Mouse (Mus musculus): Measurements from ENCODE around the gene Smarcb1. TPM values are rescaled to one million over a fixed set of nuclear protein-coding genes. Genes with fewer than 3 reads are reported as not detected.

The Smarcb1 gene
- polyA plus RNA-seq, 1 experiment from 2014 or later, result 114 TPM

DNA sequence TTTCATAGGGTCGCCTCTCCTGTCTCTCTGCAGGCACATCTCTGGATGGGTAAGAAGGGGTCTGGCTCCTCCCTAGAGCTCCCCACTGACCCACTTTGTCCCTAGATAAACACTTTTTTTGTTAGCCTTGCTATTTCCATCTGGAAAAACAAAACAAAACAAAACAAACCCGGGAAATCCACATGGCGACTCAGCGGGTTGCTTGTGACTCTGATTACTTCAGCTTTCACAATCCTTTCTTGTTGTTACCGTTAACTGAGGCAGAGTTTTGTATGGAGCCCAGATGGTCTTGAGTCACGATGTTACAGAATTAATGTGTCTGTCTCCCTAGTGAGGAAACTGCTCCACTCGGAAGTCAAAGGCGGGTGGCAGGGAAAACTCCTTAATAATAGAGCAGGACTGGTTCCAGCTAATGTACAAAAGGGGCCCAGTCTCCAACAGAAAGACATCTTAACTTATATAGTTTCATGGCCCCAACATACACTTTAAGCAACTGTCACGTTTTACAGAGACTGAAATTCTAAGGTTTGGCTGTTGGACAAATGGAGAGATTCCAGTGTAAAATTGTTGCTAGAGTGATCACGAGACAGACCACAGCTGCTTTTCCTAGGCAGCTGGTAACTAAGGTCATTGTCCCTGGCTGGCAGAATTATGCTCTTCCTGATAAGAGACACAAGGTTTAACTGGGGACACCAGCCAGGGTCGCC is 22.8 kb upstream of the Smarcb1 start:
- no peak for ATAC-seq (replicated peaks; ENCODE audit: extremely low read depth, insufficient read depth, low FRiP score)
- no peak overlapping the region for H3K4me2 ChIP-seq (ENCODE audit: low read depth, low read length)
- no peaks in the 10 kb centered on the region for H3K27me3 ChIP-seq (ENCODE audit: control insufficient read depth, insufficient read depth, low read length)
- 42% methylated on average over 11 of the region's 11 CpGs for WGBS
- H3K36me3 ChIP-seq (ENCODE audit: control insufficient read depth, insufficient read depth), result no peaks in the 10 kb centered on the region
- no peak overlapping the region for H3K4me3 ChIP-seq (ENCODE audit: low read length)
- 0 out of 2 replicates have a peak, but pooled peaks cover 3% of the 10 kb centered on the region for H3K4me1 ChIP-seq (ENCODE audit: control insufficient read depth, insufficient read depth, low read length)
- no peaks in the 10 kb centered on the region for H3K9me3 ChIP-seq (replicated peaks; ENCODE audit: control insufficient read depth, low read length)
- H3K27ac ChIP-seq (ENCODE audit: low read length), result no peak overlapping the region
- no peak overlapping the region for H3K9ac ChIP-seq (ENCODE audit: low read length)

DNA sequence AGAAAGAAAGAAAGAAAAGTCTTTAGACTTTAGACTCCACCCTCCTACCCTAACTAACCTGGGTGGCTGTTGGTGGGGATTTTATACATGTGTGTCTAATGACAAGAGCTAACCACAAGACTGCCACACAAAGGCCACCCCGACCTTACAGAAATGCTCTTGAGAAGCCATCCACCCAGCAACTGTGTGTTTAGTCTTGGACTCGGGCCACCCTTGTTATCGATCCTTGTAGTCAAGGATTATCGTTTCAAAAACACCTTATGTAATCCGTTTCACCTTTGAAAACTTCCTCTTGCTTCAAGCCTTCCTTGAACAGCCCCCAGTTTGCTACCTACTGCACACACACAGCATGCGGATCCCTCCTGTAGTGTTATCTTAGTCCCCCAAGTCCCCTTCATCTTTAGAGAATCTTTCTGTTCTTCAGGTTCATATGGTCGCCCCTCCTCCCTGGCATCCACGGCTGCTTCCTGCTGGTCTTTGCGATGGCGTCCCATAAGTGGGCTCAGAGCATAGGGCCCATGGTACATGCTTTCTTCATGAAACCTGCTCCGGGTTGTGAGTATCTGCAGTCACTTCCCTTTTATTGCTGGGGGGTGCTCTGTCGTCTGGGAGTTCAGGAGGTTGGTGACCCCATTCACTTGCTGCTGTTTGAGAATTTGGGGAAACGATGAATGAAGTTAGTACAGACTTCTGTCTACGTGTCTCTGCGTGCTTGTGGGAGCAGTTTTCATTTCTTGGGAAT is 21.5 kb upstream of the Smarcb1 start, which contains the start of gene Vpreb3:
Vpreb3 (plus strand) TSS at position 322 of the 742 bp plus-strand sequence.
- H3K27me3 ChIP-seq (ENCODE audit: control insufficient read depth, insufficient read depth, low read length), result no peaks in the 10 kb centered on the region
- no peak for ATAC-seq (replicated peaks; ENCODE audit: extremely low read depth, insufficient read depth, low FRiP score)
- H3K4me2 ChIP-seq (ENCODE audit: low read depth, low read length), result no peak within 1 kb of the TSS
- H3K9ac ChIP-seq (ENCODE audit: low read length), result no peak within 1 kb of the TSS
- 67% methylated on average over 15 of the region's 15 CpGs for whole genome bisulfite sequencing
- H3K9me3 ChIP-seq (replicated peaks; ENCODE audit: control insufficient read depth, low read length), result no peaks in the 10 kb centered on the region
- no peaks in the 10 kb centered on the region for H3K36me3 ChIP-seq (ENCODE audit: control insufficient read depth, insufficient read depth)
- peaks cover 8% of the 10 kb centered on the region for H3K4me1 ChIP-seq (ENCODE audit: control insufficient read depth, insufficient read depth, low read length)
- no peak within 1 kb of the TSS for H3K27ac ChIP-seq (ENCODE audit: low read length)
- H3K4me3 ChIP-seq (ENCODE audit: low read length), result no peak within 1 kb of the TSS

DNA sequence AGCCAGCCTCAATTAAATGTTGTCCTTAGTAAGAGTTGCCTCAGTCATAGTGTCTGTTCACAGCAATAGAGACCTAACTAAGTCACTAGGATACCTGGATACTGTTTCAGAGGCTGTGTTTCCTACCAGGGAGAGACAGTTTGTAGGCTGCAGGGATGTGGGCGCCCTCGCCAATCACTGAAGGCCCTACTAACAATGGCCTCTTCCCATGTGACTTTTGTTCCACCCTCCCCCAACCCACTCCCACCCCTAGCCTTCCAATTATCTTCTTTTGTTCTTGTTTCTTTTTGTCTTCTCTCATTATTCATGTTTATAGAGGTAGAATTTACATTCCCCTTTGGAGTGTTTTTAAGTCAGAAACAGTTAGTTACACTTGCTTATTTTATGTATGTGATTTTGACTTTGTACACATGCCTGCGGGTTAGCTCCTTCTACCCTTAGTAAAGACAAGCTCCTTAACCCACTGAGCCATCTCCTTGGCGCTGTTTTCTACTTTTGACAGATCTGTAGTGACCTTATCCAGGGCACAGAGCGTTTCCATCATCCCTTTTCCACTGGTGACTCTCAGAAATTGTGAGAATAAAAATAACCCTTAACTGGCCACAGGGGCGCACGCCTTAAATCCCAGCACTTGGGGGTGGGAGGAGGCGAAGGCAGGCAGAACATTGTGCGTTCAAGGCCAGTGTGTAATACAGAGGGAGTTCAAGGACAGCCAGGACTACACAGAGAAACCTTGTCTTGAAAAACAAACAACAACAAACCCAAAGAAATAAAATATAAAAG is 19.8 kb upstream of the Smarcb1 start:
- WGBS, result 70% methylated on average over 9 of the region's 9 CpGs

DNA sequence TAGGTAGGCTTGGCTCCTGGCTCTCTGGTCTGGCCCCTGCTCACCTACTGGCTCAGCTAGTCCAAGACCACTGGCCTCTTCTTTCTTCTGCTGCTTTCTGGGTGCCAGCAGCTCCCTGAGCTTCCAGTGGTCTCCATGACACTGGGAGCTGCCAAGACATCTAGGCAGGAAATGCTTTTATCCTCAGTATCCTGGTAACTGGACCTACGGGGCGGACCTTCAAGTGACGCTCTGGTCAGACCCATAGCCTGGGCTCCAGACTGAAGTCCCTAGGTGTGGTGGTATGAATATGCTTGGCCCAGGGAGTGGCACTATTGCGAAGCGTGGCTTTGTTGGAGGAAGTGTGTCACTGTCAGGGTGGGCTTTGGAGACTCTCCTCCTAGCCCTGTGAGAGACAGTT is 19.1 kb upstream of the Smarcb1 start, which contains the start of gene Gm867:
Gm867 (minus strand) TSS at position 153 of the 400 bp plus-strand sequence.
- Histone ChIP-seq H3K27ac (ENCODE audit: low read length) (no peak within 1 kb of the TSS), H3K9me3 (replicated peaks; ENCODE audit: control insufficient read depth, low read length) (no peaks in the 10 kb centered on the region), H3K4me2 (ENCODE audit: low read depth, low read length) (no peak within 1 kb of the TSS), H3K27me3 (ENCODE audit: control insufficient read depth, insufficient read depth, low read length) (no peaks in the 10 kb centered on the region), H3K9ac (ENCODE audit: low read length) (no peak within 1 kb of the TSS), H3K4me1 (ENCODE audit: control insufficient read depth, insufficient read depth, low read length) (peaks cover 14% of the 10 kb centered on the region), H3K4me3 (ENCODE audit: low read length) (no peak within 1 kb of the TSS), H3K36me3 (ENCODE audit: control insufficient read depth, insufficient read depth) (no peaks in the 10 kb centered on the region)
- no peak for ATAC-seq (replicated peaks; ENCODE audit: extremely low read depth, insufficient read depth, low FRiP score)
- WGBS, result 73% methylated on average over 5 of the region's 5 CpGs

More for the DNA sequence above, 19.8 kb upstream of the Smarcb1 start:
- no peak overlapping the region for H3K27ac ChIP-seq (ENCODE audit: low read length)
- H3K36me3 ChIP-seq (ENCODE audit: control insufficient read depth, insufficient read depth), result no peaks in the 10 kb centered on the region
- ATAC-seq (replicated peaks; ENCODE audit: extremely low read depth, insufficient read depth, low FRiP score), result no peak
- H3K27me3 ChIP-seq (ENCODE audit: control insufficient read depth, insufficient read depth, low read length), result no peaks in the 10 kb centered on the region
- H3K4me2 ChIP-seq (ENCODE audit: low read depth, low read length), result no peak overlapping the region
- no peaks in the 10 kb centered on the region for H3K9me3 ChIP-seq (replicated peaks; ENCODE audit: control insufficient read depth, low read length)
- peaks cover 14% of the 10 kb centered on the region for H3K4me1 ChIP-seq (ENCODE audit: control insufficient read depth, insufficient read depth, low read length)
- H3K9ac ChIP-seq (ENCODE audit: low read length), result no peak overlapping the region
- H3K4me3 ChIP-seq (ENCODE audit: low read length), result no peak overlapping the region

DNA sequence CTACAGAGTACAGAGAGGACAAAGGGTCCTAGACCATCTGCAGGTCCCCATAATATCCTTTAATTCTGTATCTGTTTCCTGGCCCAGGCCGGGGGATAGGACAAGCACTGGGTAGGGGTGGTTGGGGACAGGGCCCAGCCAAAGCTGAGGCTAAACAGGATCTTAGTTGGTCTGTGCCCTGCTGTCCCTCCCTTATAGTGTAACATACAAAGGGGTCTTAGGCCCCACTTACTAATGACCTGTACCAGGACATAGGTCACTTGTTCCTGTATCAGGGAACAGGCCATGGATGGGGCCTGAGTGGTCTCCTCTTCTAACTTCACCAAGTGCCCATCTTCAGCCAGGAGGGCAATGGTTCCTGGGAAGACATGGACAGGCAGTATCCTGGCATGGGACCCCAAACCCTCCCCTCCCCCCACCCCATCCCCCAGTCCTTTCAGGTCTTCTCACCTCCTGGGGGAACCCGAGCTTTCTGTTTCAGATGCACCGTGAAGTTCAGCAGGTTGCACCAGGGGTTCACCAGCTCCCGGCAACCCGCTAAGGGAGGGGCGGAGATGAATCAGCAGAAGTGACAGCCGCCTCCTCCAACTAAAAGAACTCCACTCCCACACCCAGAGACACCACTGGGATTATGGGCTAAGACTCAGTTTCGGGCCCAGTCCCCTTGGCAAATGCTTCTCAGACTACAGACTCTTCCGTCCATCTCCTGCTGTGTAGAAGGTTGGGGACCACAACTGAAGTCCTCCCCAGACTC is 18.2 kb upstream of the Smarcb1 start:
- H3K27me3 ChIP-seq (ENCODE audit: control insufficient read depth, insufficient read depth, low read length), result no peaks in the 10 kb centered on the region
- H3K9me3 ChIP-seq (replicated peaks; ENCODE audit: control insufficient read depth, low read length), result no peaks in the 10 kb centered on the region
- ATAC-seq (replicated peaks; ENCODE audit: extremely low read depth, insufficient read depth, low FRiP score), result no peak
- H3K36me3 ChIP-seq (ENCODE audit: control insufficient read depth, insufficient read depth), result no peaks in the 10 kb centered on the region
- 50% methylated on average over 9 of the region's 9 CpGs for WGBS
- H3K4me2 ChIP-seq (ENCODE audit: low read depth, low read length), result no peak overlapping the region
- no peak overlapping the region for H3K9ac ChIP-seq (ENCODE audit: low read length)
- no peak overlapping the region for H3K4me3 ChIP-seq (ENCODE audit: low read length)
- H3K4me1 ChIP-seq (ENCODE audit: control insufficient read depth, insufficient read depth, low read length), result peaks cover 17% of the 10 kb centered on the region
- H3K27ac ChIP-seq (ENCODE audit: low read length), result no peak overlapping the region

DNA sequence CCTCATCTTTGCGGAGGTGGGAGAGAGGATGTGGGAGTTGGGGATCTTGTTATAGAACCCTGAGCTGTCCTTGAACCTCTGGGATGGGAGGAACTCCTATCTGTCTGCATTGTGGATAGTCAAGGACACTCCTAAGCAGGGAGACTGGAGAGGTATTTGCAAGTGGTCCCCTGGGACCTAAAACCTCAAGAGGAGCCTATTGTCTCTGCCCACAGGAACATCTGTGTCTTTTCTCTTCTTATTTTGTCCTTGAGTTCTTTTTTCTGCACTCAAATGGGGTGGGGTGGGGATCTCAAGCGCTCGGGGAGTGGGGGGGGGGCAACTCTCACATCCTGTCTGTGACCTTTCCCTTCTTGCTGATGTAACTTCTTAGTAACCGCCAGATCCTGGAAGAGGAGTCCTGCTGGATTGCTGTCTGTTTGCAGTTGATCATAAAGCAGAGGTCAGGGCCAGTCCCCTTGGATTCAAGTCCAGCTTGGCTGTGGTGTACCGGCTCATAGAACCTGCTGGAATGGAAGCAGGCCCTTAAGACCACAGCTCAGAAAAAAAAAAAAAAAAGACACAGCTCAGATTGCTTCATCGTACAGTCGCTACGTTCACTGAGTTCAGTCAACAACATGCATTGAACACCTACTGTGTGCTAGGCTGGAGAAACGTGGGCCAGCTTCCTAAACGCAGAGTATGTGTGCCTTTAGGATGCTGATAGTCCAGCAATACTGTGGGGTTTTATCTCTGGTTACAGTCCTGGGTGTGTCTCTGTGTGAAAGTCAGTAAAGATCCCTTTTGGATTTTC is 16.6 kb upstream of the Smarcb1 start:
- Histone ChIP-seq H3K27me3 (ENCODE audit: control insufficient read depth, insufficient read depth, low read length) (no peaks in the 10 kb centered on the region), H3K27ac (ENCODE audit: low read length) (no peak overlapping the region), H3K4me3 (ENCODE audit: low read length) (peak overlapping the region; percentile 60), H3K4me2 (ENCODE audit: low read depth, low read length) (peak overlapping the region; percentile 80), H3K9me3 (replicated peaks; ENCODE audit: control insufficient read depth, low read length) (no peaks in the 10 kb centered on the region), H3K36me3 (ENCODE audit: control insufficient read depth, insufficient read depth) (no peaks in the 10 kb centered on the region), H3K9ac (ENCODE audit: low read length) (0 out of 2 replicates have a peak overlapping the region, but pooled peaks have one; percentile 7), H3K4me1 (ENCODE audit: control insufficient read depth, insufficient read depth, low read length) (peaks cover 15% of the 10 kb centered on the region)
- WGBS, result 54% methylated on average over 10 of the region's 10 CpGs
- no peak for ATAC-seq (replicated peaks; ENCODE audit: extremely low read depth, insufficient read depth, low FRiP score)

DNA sequence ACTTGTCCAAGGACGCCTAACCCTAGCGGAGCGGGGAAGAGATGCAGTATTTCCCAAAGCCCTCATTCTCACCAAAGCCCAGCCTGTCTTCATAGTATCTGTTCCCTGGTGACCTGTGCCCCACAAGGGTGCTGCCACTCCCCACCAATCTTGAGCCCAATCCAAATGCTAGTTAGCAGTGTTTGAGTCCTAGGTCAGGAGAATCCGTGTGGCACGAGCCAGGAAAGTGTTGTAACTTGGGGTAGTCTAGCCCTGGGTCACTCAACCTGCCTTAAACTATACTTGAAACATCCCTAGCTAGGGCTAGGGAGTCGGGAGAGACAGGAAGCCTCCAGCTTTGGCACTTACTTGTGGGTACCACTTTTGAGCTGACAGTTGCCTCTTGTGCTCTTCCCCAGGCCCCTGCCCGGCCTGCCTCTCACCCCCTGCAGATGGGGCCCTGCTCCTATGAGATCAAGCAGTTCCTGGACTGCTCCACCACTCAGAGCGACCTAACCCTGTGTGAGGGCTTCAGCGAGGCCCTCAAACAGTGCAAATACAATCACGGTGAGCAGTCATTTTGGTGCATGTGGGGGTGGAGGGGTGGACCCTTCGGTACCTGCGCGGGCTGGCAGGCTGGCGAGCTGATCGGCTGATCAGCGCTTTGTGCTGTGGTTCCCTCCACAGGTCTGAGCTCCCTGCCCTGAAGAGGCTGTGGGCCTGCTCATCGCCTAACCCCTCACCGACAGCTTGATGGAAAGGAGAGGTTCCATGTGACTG is 15.7 kb upstream of the Smarcb1 start:
- no peak for ATAC-seq (replicated peaks; ENCODE audit: extremely low read depth, insufficient read depth, low FRiP score)
- Histone ChIP-seq H3K27ac (ENCODE audit: low read length) (peak overlapping the region; percentile 11; the same call in 1 of the 2 replicates), H3K4me1 (ENCODE audit: control insufficient read depth, insufficient read depth, low read length) (peaks cover 20% of the 10 kb centered on the region), H3K9me3 (replicated peaks; ENCODE audit: control insufficient read depth, low read length) (no peaks in the 10 kb centered on the region), H3K36me3 (ENCODE audit: control insufficient read depth, insufficient read depth) (no peaks in the 10 kb centered on the region), H3K27me3 (ENCODE audit: control insufficient read depth, insufficient read depth, low read length) (no peaks in the 10 kb centered on the region), H3K4me3 (ENCODE audit: low read length) (peak overlapping the region; percentile 60), H3K9ac (ENCODE audit: low read length) (peak overlapping the region; percentile 84), H3K4me2 (ENCODE audit: low read depth, low read length) (peak overlapping the region; percentile 80)
- 35% methylated on average over 18 of the region's 18 CpGs for WGBS
